Mouse (Mus musculus) ES-Bruce4 (cell line): Measurements from ENCODE around the gene Ap2m1. TPM values are rescaled to one million over a fixed set of nuclear protein-coding genes. Genes with fewer than 3 reads are reported as not detected.

ENCODE experiments used
- H3K27ac ChIP-seq: 2 replicates; pipeline ENCODE4 v1.5.1; 2012; ENCODE audit warnings: low read length, inconsistent platforms; ENCODE audit not compliant: insufficient read depth
- H3K27me3 ChIP-seq: 2 replicates; pipeline ENCODE4 v1.6.1; 2012; ENCODE audit warnings: mild to moderate bottlenecking, low read length, inconsistent platforms; ENCODE audit not compliant: control insufficient read depth, poor library complexity, insufficient read depth, severe bottlenecking
- H3K36me3 ChIP-seq: 2 replicates; pipeline ENCODE4 v1.6.1; 2012; ENCODE audit warnings: inconsistent platforms, mild to moderate bottlenecking, low read length, moderate library complexity; ENCODE audit not compliant: control insufficient read depth, poor library complexity, insufficient read depth, severe bottlenecking
- H3K4me1 ChIP-seq: one replicate; pipeline ENCODE4 v1.8.1; 2011; ENCODE audit warnings: low read length; ENCODE audit not compliant: control insufficient read depth, insufficient read depth
- H3K4me3 ChIP-seq: 2 replicates; pipeline ENCODE4 v1.5.1; 2011; ENCODE audit warnings: low read depth, mild to moderate bottlenecking, low read length
- H3K9ac ChIP-seq: 2 replicates; pipeline ENCODE4 v1.6.1; 2012; ENCODE audit warnings: low read depth, mild to moderate bottlenecking, inconsistent platforms; ENCODE audit not compliant: poor library complexity, severe bottlenecking
- H3K9me3 ChIP-seq: replicated peaks from 2 replicates; pipeline ENCODE4 v1.6.1; 2012; ENCODE audit warnings: mild to moderate bottlenecking, low read length, inconsistent platforms; ENCODE audit not compliant: control insufficient read depth, poor library complexity, insufficient read depth, severe bottlenecking
- CTCF ChIP-seq: IDR thresholded peaks from one replicate; pipeline ENCODE4 v1.8.1; 2011; ENCODE audit warnings: low read depth, low read length
- EP300 ChIP-seq: IDR thresholded peaks from 2 replicates; pipeline ENCODE4 v1.6.1; 2011; ENCODE audit warnings: low read depth, low read length; ENCODE audit not compliant: insufficient read depth
- POLR2A ChIP-seq: IDR thresholded peaks from one replicate; pipeline ENCODE4 v1.8.1; 2011; ENCODE audit warnings: low read length; ENCODE audit not compliant: insufficient read depth
- polyA plus RNA-seq: library from polyadenylated mRNA; stranded (reverse); fragments of >200 nt; gene quantifications from 2 replicates; pipeline ENCODE4 v1.2.4, GENCODE M21; 2011; ENCODE audit warnings: low read depth; ENCODE audit not compliant: missing spikeins, insufficient read depth, insufficient read length

Gene Ap2m1
- polyA plus RNA-seq, 1 experiment = 298 TPM

GRCm38 (mm10) chr16:20491301-20491700, 44.0 kb upstream of the Ap2m1 start:
- H3K9me3 ChIP-seq = no peaks in the 10 kb centered on the region; the same call in 1 of the 2 replicates
- H3K4me3 ChIP-seq = no peak overlapping the region
- H3K27me3 ChIP-seq = no peaks in the 10 kb centered on the region
- no peaks in the 10 kb centered on the region for H3K36me3 ChIP-seq
- H3K4me1 ChIP-seq = no peaks in the 10 kb centered on the region
- no peak overlapping the region for H3K9ac ChIP-seq
- no peak overlapping the region for H3K27ac ChIP-seq
- TF ChIP-seq CTCF (no peak), EP300 (no peak)

- Histone ChIP-seq H3K27me3 (no peaks in the 10 kb centered on the region), H3K27ac (no peak overlapping the region), H3K36me3 (no peaks in the 10 kb centered on the region), H3K4me1 (no peaks in the 10 kb centered on the region), H3K9me3 (no peaks in the 10 kb centered on the region; the same call in 1 of the 2 replicates), H3K4me3 (no peak overlapping the region), H3K9ac (no peak overlapping the region)
- TF ChIP-seq CTCF = no peak
- TF ChIP-seq EP300 = no peak
- TF ChIP-seq POLR2A = no peak
These were observed 41.8 kb upstream of the Ap2m1 start for GRCm38 (mm10) chr16:20493452-20493851.

- H3K4me3 ChIP-seq = peak overlapping the region; percentile 35
- no peaks in the 10 kb centered on the region; the same call in 1 of the 2 replicates for H3K9me3 ChIP-seq
- TF ChIP-seq POLR2A (no peak), CTCF (no peak), EP300 (no peak)
- H3K27me3 ChIP-seq = no peaks in the 10 kb centered on the region
- no peak overlapping the region for H3K27ac ChIP-seq
- H3K36me3 ChIP-seq = peaks cover 10% of the 10 kb centered on the region
- H3K9ac ChIP-seq = peak overlapping the region; percentile 18; the same call in 1 of the 2 replicates
- no peaks in the 10 kb centered on the region for H3K4me1 ChIP-seq
These were observed 38.3 kb upstream of the Ap2m1 start for GRCm38 (mm10) chr16:20496671-20497600.

- no peak for TF ChIP-seq CTCF
- no peak for TF ChIP-seq EP300
- TF ChIP-seq POLR2A = no peak
- Histone ChIP-seq H3K27ac (peak overlapping the region; percentile 19), H3K9ac (no peak overlapping the region), H3K36me3 (peaks cover 22% of the 10 kb centered on the region), H3K9me3 (no peaks in the 10 kb centered on the region; the same call in 1 of the 2 replicates), H3K4me3 (peak overlapping the region; percentile 58), H3K27me3 (no peaks in the 10 kb centered on the region), H3K4me1 (no peaks in the 10 kb centered on the region)
These were observed 37.1 kb upstream of the Ap2m1 start for GRCm38 (mm10) chr16:20497980-20498676.

- peak within 1 kb of the TSS; percentile 19 for H3K27ac ChIP-seq
- H3K9ac ChIP-seq = peak within 1 kb of the TSS; percentile 79
- no peaks in the 10 kb centered on the region for H3K4me1 ChIP-seq
- peaks cover 27% of the 10 kb centered on the region for H3K36me3 ChIP-seq
- TF ChIP-seq CTCF = no peak
- peak; percentile 80 for TF ChIP-seq POLR2A
- peak; percentile 84; the same call in 1 of the 2 replicates for TF ChIP-seq EP300
- no peaks in the 10 kb centered on the region for H3K27me3 ChIP-seq
- H3K4me3 ChIP-seq = peak within 1 kb of the TSS; percentile 99
- H3K9me3 ChIP-seq = no peaks in the 10 kb centered on the region; the same call in 1 of the 2 replicates
These were observed 36.4 kb upstream of the Ap2m1 start, which contains the start of gene Eif2b5 for GRCm38 (mm10) chr16:20498677-20499475. Gene Eif2b5 (plus strand): TSS chr16:20498817.
